Mouse (Mus musculus): Measurements from ENCODE around the gene Ccp110. TPM values are rescaled to one million over a fixed set of nuclear protein-coding genes. Genes with fewer than 3 reads are reported as not detected.
A peak's percentile ranks its signal among the peaks of the same experiment; 100 is the strongest.

Gene Ccp110
- polyA plus RNA-seq, 2 experiments, result 4.2 to 13.8 TPM

GRCm38 (mm10) chr7:118765604-118766003 is 53.3 kb downstream of the Ccp110 start:
- TF ChIP-seq EP300 (IDR thresholded peaks at IDR 0.05; ENCODE audit: low read depth) (no peak), CTCF (IDR thresholded peaks at IDR 0.05; ENCODE audit: low read depth) (no peak)
- Histone ChIP-seq H3K4me1 (replicated peaks; ENCODE audit: control insufficient read depth in 2 of 2, insufficient read depth in 2 of 2, low read length in 1 of 2) (no peaks in the 10 kb centered on the region), H3K36me3 (replicated peaks; ENCODE audit: control insufficient read depth, insufficient read depth, low read depth) (peaks cover 3% of the 10 kb centered on the region; the same call in 1 of the 2 replicates), H3K27me3 (ENCODE audit: control insufficient read depth, insufficient read depth, low read length) (no peaks in the 10 kb centered on the region), H3K4me2 (ENCODE audit: low read depth) (no peak overlapping the region), H3K9ac (replicated peaks) (no peak overlapping the region), H3K27ac (no peak overlapping the region), H3K9me3 (ENCODE audit: control insufficient read depth, low read length) (no peaks in the 10 kb centered on the region), H3K4me3 (ENCODE audit: insufficient read depth in 1 of 2, low read depth in 2 of 2, low read length in 2 of 2) (no peak overlapping the region)
- DNase-seq (ENCODE audit: low read depth in 3 of 3, low spot score in 3 of 3) (no peak), ATAC-seq (ENCODE audit: insufficient read depth) (no peak)
- WGBS (ENCODE audit: insufficient replicate concordance), result 58% methylated on average over 8 of the region's 8 CpGs

- no peak overlapping the region for H3K9ac ChIP-seq (replicated peaks)
- no peak overlapping the region for H3K27ac ChIP-seq
- H3K9me3 ChIP-seq (ENCODE audit: control insufficient read depth, low read length), result no peaks in the 10 kb centered on the region
- H3K4me3 ChIP-seq (ENCODE audit: insufficient read depth in 1 of 2, low read depth in 2 of 2, low read length in 2 of 2), result no peak overlapping the region
- no peaks in the 10 kb centered on the region for H3K4me1 ChIP-seq (replicated peaks; ENCODE audit: control insufficient read depth in 2 of 2, insufficient read depth in 2 of 2, low read length in 1 of 2)
- 57% methylated on average over 18 of the region's 18 CpGs for WGBS (ENCODE audit: insufficient replicate concordance)
- no peak overlapping the region for H3K4me2 ChIP-seq (ENCODE audit: low read depth)
- H3K27me3 ChIP-seq (ENCODE audit: control insufficient read depth, insufficient read depth, low read length), result no peaks in the 10 kb centered on the region
- DNase-seq (ENCODE audit: low read depth in 3 of 3, low spot score in 3 of 3) (peak in 2 of 3 experiments; percentile 33 to 37), ATAC-seq (ENCODE audit: insufficient read depth) (no peak)
- no peaks in the 10 kb centered on the region; the same call in 1 of the 2 replicates for H3K36me3 ChIP-seq (replicated peaks; ENCODE audit: control insufficient read depth, insufficient read depth, low read depth)
- TF ChIP-seq CTCF (IDR thresholded peaks at IDR 0.05; ENCODE audit: low read depth) (peak; percentile 91), EP300 (IDR thresholded peaks at IDR 0.05; ENCODE audit: low read depth) (no peak)
Measured at GRCm38 (mm10) chr7:118766119-118766833, 53.9 kb downstream of the Ccp110 start.

- Histone ChIP-seq H3K27ac (no peak overlapping the region), H3K9ac (replicated peaks) (no peak overlapping the region), H3K4me2 (ENCODE audit: low read depth) (no peak overlapping the region), H3K9me3 (ENCODE audit: control insufficient read depth, low read length) (no peaks in the 10 kb centered on the region), H3K4me1 (replicated peaks; ENCODE audit: control insufficient read depth in 2 of 2, insufficient read depth in 2 of 2, low read length in 1 of 2) (no peaks in the 10 kb centered on the region), H3K27me3 (ENCODE audit: control insufficient read depth, insufficient read depth, low read length) (no peaks in the 10 kb centered on the region), H3K4me3 (ENCODE audit: insufficient read depth in 1 of 2, low read depth in 2 of 2, low read length in 2 of 2) (no peak overlapping the region), H3K36me3 (replicated peaks; ENCODE audit: control insufficient read depth, insufficient read depth, low read depth) (no peaks in the 10 kb centered on the region; the same call in 1 of the 2 replicates)
- TF ChIP-seq CTCF (IDR thresholded peaks at IDR 0.05; ENCODE audit: low read depth), result no peak
- TF ChIP-seq EP300 (IDR thresholded peaks at IDR 0.05; ENCODE audit: low read depth), result no peak
- no peak for DNase-seq (ENCODE audit: low read depth in 3 of 3, low spot score in 3 of 3)
- no peak for ATAC-seq (ENCODE audit: insufficient read depth)
- 78% methylated on average over 5 of the region's 5 CpGs for WGBS (ENCODE audit: insufficient replicate concordance)
Measured at GRCm38 (mm10) chr7:118766834-118767224, 54.5 kb downstream of the Ccp110 start.

GRCm38 (mm10) chr7:118769208-118769607 is 56.9 kb downstream of the Ccp110 start:
- DNase-seq (ENCODE audit: low read depth in 3 of 3, low spot score in 3 of 3) (no peak), ATAC-seq (ENCODE audit: insufficient read depth) (no peak)
- H3K4me3 ChIP-seq (ENCODE audit: insufficient read depth in 1 of 2, low read depth in 2 of 2, low read length in 2 of 2), result no peak overlapping the region
- H3K27me3 ChIP-seq (ENCODE audit: control insufficient read depth, insufficient read depth, low read length), result no peaks in the 10 kb centered on the region
- no peaks in the 10 kb centered on the region; the same call in 1 of the 2 replicates for H3K36me3 ChIP-seq (replicated peaks; ENCODE audit: control insufficient read depth, insufficient read depth, low read depth)
- no peak for TF ChIP-seq EP300 (IDR thresholded peaks at IDR 0.05; ENCODE audit: low read depth)
- TF ChIP-seq CTCF (IDR thresholded peaks at IDR 0.05; ENCODE audit: low read depth), result no peak
- 68% methylated on average over 8 of the region's 8 CpGs for WGBS (ENCODE audit: insufficient replicate concordance)
- H3K9ac ChIP-seq (replicated peaks), result no peak overlapping the region
- H3K4me2 ChIP-seq (ENCODE audit: low read depth), result no peak overlapping the region
- H3K4me1 ChIP-seq (replicated peaks; ENCODE audit: control insufficient read depth in 2 of 2, insufficient read depth in 2 of 2, low read length in 1 of 2), result no peaks in the 10 kb centered on the region
- H3K9me3 ChIP-seq (ENCODE audit: control insufficient read depth, low read length), result no peaks in the 10 kb centered on the region
- H3K27ac ChIP-seq, result no peak overlapping the region

- H3K9ac ChIP-seq (replicated peaks), result no peak overlapping the region
- H3K27ac ChIP-seq, result no peak overlapping the region
- DNase-seq (ENCODE audit: low read depth in 3 of 3, low spot score in 3 of 3), result no peak
- H3K4me2 ChIP-seq (ENCODE audit: low read depth), result no peak overlapping the region
- no peak for ATAC-seq (ENCODE audit: insufficient read depth)
- 3% methylated on average over 1 of the region's 1 CpGs for WGBS (ENCODE audit: insufficient replicate concordance)
- H3K4me3 ChIP-seq (ENCODE audit: insufficient read depth in 1 of 2, low read depth in 2 of 2, low read length in 2 of 2), result no peak overlapping the region
- H3K4me1 ChIP-seq (replicated peaks; ENCODE audit: control insufficient read depth in 2 of 2, insufficient read depth in 2 of 2, low read length in 1 of 2), result no peaks in the 10 kb centered on the region
- no peaks in the 10 kb centered on the region for H3K27me3 ChIP-seq (ENCODE audit: control insufficient read depth, insufficient read depth, low read length)
- H3K36me3 ChIP-seq (replicated peaks; ENCODE audit: control insufficient read depth, insufficient read depth, low read depth), result no peaks in the 10 kb centered on the region; the same call in 1 of the 2 replicates
- TF ChIP-seq EP300 (IDR thresholded peaks at IDR 0.05; ENCODE audit: low read depth) (no peak), CTCF (IDR thresholded peaks at IDR 0.05; ENCODE audit: low read depth) (no peak)
- H3K9me3 ChIP-seq (ENCODE audit: control insufficient read depth, low read length), result no peaks in the 10 kb centered on the region
Measured at GRCm38 (mm10) chr7:118769655-118770054, 57.3 kb downstream of the Ccp110 start.
